Mouse (Mus musculus): ENCODE measurements around the gene Prdm16. TPM values are rescaled to one million over a fixed set of nuclear protein-coding genes. Genes with fewer than 3 reads are reported as not detected.

The Prdm16 gene
- polyA plus RNA-seq, 1 experiment = not detected

- Histone ChIP-seq H3K9me3 (no peaks in the 10 kb centered on the region), H3K4me3 (replicated peaks) (no peak overlapping the region), H3K36me3 (replicated peaks; ENCODE audit: low read length) (no peaks in the 10 kb centered on the region), H3K27me3 (replicated peaks) (peaks cover 33% of the 10 kb centered on the region), H3K4me1 (peaks cover 9% of the 10 kb centered on the region; the same call in 1 of the 2 replicates)
- no peak for TF ChIP-seq GATA1 (IDR thresholded peaks at IDR 0.05; ENCODE audit: borderline replicate concordance, low read length)
- TF ChIP-seq FLI1 (IDR thresholded peaks at IDR 0.05; ENCODE audit: low read length) = no peak
Observed at GRCm38 (mm10) chr4:154526351-154526786, 110.3 kb downstream of the Prdm16 start.

- Histone ChIP-seq H3K27me3 (replicated peaks) (peaks cover 49% of the 10 kb centered on the region), H3K4me3 (replicated peaks) (no peak overlapping the region), H3K36me3 (replicated peaks; ENCODE audit: low read length) (no peaks in the 10 kb centered on the region), H3K9me3 (no peaks in the 10 kb centered on the region), H3K4me1 (peaks cover 9% of the 10 kb centered on the region; the same call in 1 of the 2 replicates)
- TF ChIP-seq FLI1 (IDR thresholded peaks at IDR 0.05; ENCODE audit: low read length) = no peak
- TF ChIP-seq GATA1 (IDR thresholded peaks at IDR 0.05; ENCODE audit: borderline replicate concordance, low read length) = no peak
Observed at GRCm38 (mm10) chr4:154523898-154524297, 112.8 kb downstream of the Prdm16 start.

- H3K27me3 ChIP-seq (replicated peaks) = peaks cover 59% of the 10 kb centered on the region
- no peak overlapping the region for H3K4me3 ChIP-seq (replicated peaks)
- no peak for TF ChIP-seq FLI1 (IDR thresholded peaks at IDR 0.05; ENCODE audit: low read length)
- no peak for TF ChIP-seq GATA1 (IDR thresholded peaks at IDR 0.05; ENCODE audit: borderline replicate concordance, low read length)
- no peaks in the 10 kb centered on the region for H3K36me3 ChIP-seq (replicated peaks; ENCODE audit: low read length)
- no peaks in the 10 kb centered on the region for H3K9me3 ChIP-seq
- H3K4me1 ChIP-seq = peaks cover 9% of the 10 kb centered on the region; the same call in 1 of the 2 replicates
Observed at GRCm38 (mm10) chr4:154521881-154522676, 114.6 kb downstream of the Prdm16 start.

GRCm38 (mm10) chr4:154519470-154520037 lies 117.1 kb downstream of the Prdm16 start:
- H3K27me3 ChIP-seq (replicated peaks) = peaks cover 70% of the 10 kb centered on the region
- H3K4me1 ChIP-seq = peaks cover 9% of the 10 kb centered on the region; the same call in 1 of the 2 replicates
- TF ChIP-seq FLI1 (IDR thresholded peaks at IDR 0.05; ENCODE audit: low read length) (no peak), GATA1 (IDR thresholded peaks at IDR 0.05; ENCODE audit: borderline replicate concordance, low read length) (no peak)
- H3K9me3 ChIP-seq = no peaks in the 10 kb centered on the region
- H3K36me3 ChIP-seq (replicated peaks; ENCODE audit: low read length) = no peaks in the 10 kb centered on the region
- no peak overlapping the region for H3K4me3 ChIP-seq (replicated peaks)

- Histone ChIP-seq H3K36me3 (replicated peaks; ENCODE audit: low read length) (no peaks in the 10 kb centered on the region), H3K4me1 (peaks cover 6% of the 10 kb centered on the region; the same call in 1 of the 2 replicates), H3K27me3 (replicated peaks) (peaks cover 73% of the 10 kb centered on the region), H3K4me3 (replicated peaks) (no peak overlapping the region), H3K9me3 (no peaks in the 10 kb centered on the region)
- TF ChIP-seq GATA1 (IDR thresholded peaks at IDR 0.05; ENCODE audit: borderline replicate concordance, low read length) = no peak
- no peak for TF ChIP-seq FLI1 (IDR thresholded peaks at IDR 0.05; ENCODE audit: low read length)
Observed at GRCm38 (mm10) chr4:154517991-154518390, 118.7 kb downstream of the Prdm16 start.

GRCm38 (mm10) chr4:154516470-154516869 lies 120.2 kb downstream of the Prdm16 start:
- peaks cover 65% of the 10 kb centered on the region for H3K27me3 ChIP-seq (replicated peaks)
- no peak overlapping the region for H3K4me3 ChIP-seq (replicated peaks)
- no peaks in the 10 kb centered on the region for H3K9me3 ChIP-seq
- no peak for TF ChIP-seq GATA1 (IDR thresholded peaks at IDR 0.05; ENCODE audit: borderline replicate concordance, low read length)
- TF ChIP-seq FLI1 (IDR thresholded peaks at IDR 0.05; ENCODE audit: low read length) = no peak
- H3K36me3 ChIP-seq (replicated peaks; ENCODE audit: low read length) = no peaks in the 10 kb centered on the region
- H3K4me1 ChIP-seq = no peaks in the 10 kb centered on the region

GRCm38 (mm10) chr4:154513664-154514063 lies 123.0 kb downstream of the Prdm16 start:
- H3K9me3 ChIP-seq = no peaks in the 10 kb centered on the region
- H3K4me1 ChIP-seq = no peaks in the 10 kb centered on the region
- TF ChIP-seq GATA1 (IDR thresholded peaks at IDR 0.05; ENCODE audit: borderline replicate concordance, low read length) (no peak), FLI1 (IDR thresholded peaks at IDR 0.05; ENCODE audit: low read length) (no peak)
- peaks cover 57% of the 10 kb centered on the region for H3K27me3 ChIP-seq (replicated peaks)
- H3K36me3 ChIP-seq (replicated peaks; ENCODE audit: low read length) = no peaks in the 10 kb centered on the region
- H3K4me3 ChIP-seq (replicated peaks) = no peak overlapping the region

- Histone ChIP-seq H3K4me3 (replicated peaks) (no peak overlapping the region), H3K27me3 (replicated peaks) (peaks cover 53% of the 10 kb centered on the region), H3K9me3 (no peaks in the 10 kb centered on the region), H3K36me3 (replicated peaks; ENCODE audit: low read length) (no peaks in the 10 kb centered on the region), H3K4me1 (no peaks in the 10 kb centered on the region)
- TF ChIP-seq GATA1 (IDR thresholded peaks at IDR 0.05; ENCODE audit: borderline replicate concordance, low read length) (no peak), FLI1 (IDR thresholded peaks at IDR 0.05; ENCODE audit: low read length) (no peak)
Observed at GRCm38 (mm10) chr4:154512518-154513090, 124.1 kb downstream of the Prdm16 start.

- Histone ChIP-seq H3K9me3 (no peaks in the 10 kb centered on the region), H3K36me3 (replicated peaks; ENCODE audit: low read length) (no peaks in the 10 kb centered on the region), H3K4me1 (no peaks in the 10 kb centered on the region), H3K27me3 (replicated peaks) (peaks cover 52% of the 10 kb centered on the region), H3K4me3 (replicated peaks) (no peak overlapping the region)
- TF ChIP-seq FLI1 (IDR thresholded peaks at IDR 0.05; ENCODE audit: low read length) (no peak), GATA1 (IDR thresholded peaks at IDR 0.05; ENCODE audit: borderline replicate concordance, low read length) (no peak)
Observed at GRCm38 (mm10) chr4:154511767-154512166, 124.9 kb downstream of the Prdm16 start.

Measured in megakaryocyte, embryonic 14.5 days (primary cell).